Mouse (Mus musculus): ENCODE data around the gene Acot3. TPM values are rescaled to one million over a fixed set of nuclear protein-coding genes. Genes with fewer than 3 reads are reported as not detected.

Acot3 gene
- total RNA-seq, 2 experiments from 2014 or later = 3.0 to 3.8 TPM

DNA sequence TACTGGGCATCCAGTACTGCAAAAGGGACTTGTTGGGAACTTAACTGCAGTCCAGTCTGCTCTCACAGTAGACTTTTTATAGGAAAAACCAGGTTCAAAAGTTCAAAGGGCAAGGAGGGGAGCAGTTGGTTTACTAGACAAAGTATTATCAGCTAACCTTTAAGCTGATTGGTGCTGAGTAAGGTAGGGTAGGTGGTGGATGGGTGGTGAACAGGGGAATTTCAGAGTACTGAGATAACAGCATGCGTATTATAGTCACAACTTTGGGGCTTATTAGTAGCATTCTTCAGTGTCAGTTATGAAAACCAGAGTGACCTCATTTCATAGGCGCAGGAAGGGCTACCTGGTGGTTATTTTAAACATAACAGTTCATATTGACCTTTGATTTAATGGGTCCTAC lies 47.7 kb downstream of the Acot3 start:
- DNase-seq (ENCODE audit: low spot score in 2 of 2) = no peak

DNA sequence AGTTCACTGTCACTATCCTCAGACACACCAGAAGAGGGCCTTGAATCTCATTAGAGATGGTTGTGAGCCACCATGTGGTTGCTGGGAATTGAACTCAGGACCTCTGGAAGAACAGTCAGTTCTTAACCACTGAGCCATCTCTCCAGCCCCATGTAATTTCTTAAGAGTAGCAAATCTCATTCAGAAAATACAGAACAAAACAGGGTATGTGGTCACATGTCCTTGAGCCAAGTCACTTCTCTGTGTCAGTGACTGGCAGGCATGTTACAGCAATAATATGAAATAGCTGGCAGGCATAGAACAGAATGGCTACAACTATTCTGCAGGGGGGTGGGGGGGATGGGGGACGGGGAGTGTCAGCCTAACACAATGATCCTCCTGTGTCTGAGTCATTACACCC lies 48.1 kb downstream of the Acot3 start:
- no peak for DNase-seq (ENCODE audit: low spot score in 2 of 2)

DNA sequence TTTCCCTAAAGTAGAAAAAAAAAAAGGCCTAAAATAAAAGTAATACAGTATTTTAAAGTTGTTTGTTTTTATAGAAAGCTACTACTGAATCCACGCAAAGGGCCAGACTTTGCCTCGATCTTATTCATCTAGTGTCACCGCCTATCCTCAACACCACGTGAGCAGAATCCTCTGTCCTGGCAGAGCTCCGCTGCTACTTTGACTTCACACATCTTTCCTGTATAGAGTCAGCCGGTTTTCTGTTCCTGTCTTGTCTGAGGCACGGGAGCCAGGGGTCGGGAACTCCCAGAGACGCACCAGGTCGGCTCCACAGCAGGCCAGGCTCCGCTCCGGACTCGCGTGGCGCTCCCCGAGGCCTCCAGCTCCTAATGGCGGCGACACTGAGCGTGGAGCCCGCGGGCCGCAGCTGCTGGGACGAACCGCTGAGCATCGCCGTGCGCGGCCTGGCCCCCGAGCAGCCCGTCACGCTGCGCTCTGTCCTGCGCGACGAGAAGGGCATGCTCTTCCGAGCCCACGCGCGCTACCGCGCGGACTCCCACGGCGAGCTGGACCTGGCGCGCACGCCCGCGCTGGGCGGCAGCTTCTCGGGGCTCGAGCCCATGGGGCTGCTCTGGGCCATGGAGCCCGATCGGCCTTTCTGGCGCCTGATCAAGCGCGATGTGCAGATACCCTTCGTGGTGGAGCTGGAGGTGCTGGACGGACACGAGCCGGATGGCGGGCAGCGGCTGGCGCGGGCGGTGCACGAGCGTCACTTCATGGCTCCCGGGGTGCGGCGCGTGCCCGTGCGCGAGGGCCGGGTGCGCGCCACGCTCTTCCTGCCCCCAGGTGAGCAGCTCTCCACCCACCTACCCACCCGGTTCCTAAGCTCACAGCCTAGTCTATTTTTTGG lies 48.9 kb downstream of the Acot3 start, which contains the start of gene Acot6:
Acot6 (plus strand) TSS at position 51 of the 889 bp plus-strand sequence.
- peak; percentile 36 to 39 for DNase-seq (ENCODE audit: low spot score in 2 of 2)

DNA sequence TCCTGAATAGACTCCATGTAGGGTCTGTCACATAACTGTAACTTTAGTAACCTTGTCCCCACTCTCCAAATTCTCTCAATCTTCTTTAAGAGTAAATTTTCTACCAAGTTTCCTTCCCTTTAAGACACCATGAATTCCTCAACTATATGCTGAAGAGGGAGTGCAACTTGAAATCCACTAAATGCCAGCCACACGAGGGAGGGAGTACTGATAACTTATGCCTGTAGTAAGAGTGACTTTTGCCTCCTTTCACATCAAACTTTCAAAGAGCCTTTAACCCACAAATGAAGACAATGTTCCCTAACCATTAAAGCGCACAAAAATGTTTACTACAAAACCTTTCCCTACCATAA lies 49.5 kb downstream of the Acot3 start:
- no peak for DNase-seq (ENCODE audit: low spot score in 2 of 2)

DNA sequence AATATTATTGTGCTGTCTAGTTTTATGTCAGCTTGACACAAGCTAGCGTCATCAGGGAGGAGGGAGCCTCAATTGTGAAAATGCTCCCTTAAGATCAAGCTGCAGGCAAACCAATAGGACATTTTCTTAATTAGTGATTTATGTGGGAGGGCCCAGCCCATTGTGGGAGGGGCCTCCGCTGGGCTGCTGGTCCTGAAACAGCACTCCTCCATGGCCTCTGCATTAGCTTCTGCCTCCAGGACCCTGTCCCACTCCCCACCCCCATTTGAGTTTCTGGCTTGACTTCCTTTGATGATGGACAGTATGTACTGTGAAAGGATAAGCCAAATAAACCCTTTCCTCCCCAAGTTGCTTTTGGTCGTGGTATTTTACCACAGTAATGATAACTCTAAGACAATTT lies 55.1 kb downstream of the Acot3 start:
- no peak for DNase-seq (ENCODE audit: low spot score in 2 of 2)

DNA sequence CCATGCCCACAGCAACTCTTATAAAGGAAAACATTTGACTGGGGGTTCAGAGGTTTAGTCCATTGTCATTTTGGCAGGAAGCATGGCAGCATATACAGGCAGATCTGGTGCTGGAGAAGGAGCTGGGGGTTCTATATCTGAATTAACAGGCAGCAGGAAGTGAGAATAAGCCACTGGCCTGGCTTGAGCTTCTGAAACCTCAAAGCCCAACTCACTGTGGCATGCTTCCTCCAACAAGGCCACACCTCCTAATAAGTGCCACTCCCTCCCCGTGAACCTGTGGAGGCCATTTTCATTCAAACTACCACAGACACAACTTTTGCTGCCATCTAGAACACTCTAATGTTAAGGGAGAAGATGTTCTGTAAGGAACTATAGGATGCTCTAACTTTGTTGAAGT lies 55.7 kb downstream of the Acot3 start:
- no peak for DNase-seq (ENCODE audit: low spot score in 2 of 2)

DNA sequence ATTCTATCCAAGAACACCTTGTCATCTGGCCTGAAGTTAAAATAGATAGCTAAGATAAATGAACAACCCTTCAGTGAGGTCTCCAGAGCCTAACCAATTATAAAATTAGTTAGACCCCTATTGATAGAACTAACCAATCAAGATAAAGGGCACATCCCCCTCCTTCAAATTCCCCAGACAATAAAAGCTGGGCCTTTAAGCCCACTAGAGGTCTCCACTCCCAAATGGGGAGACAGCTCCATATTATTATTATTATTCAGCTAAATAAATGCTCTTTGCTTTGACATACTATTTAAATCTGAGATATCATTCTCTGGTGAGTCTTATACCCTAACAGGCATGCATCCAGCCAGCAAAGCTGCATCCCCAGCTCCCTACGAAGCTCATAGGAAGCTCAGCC lies 58.0 kb downstream of the Acot3 start:
- no peak for DNase-seq (ENCODE audit: low spot score in 2 of 2)

Other genes with a start within 250 kb of the Acot3 start
- 10 to 100 TPM; 69.9 to 76.2 TPM for gene Numb, start 130.2 kb upstream of the Acot3 start, total RNA-seq (2021)
- 10 to 100 TPM; 18.0 to 20.1 TPM for gene Riox1, start 101.5 kb upstream of the Acot3 start, total RNA-seq (2021)
- not detected for gene Heatr4, start 67.3 kb upstream of the Acot3 start, total RNA-seq (2021)
- 10 to 100 TPM in 1 of 2 experiments, 1 to 10 TPM in 1; 9.9 to 10.9 TPM for gene Acot2, start 64.3 kb upstream of the Acot3 start, total RNA-seq (2021)
- 10 to 100 TPM; 15.4 to 17.8 TPM for gene Acot1, start 42.7 kb upstream of the Acot3 start, total RNA-seq (2021)
- 1 to 10 TPM; 2.4 to 2.7 TPM for gene Acot4, start 13.8 kb upstream of the Acot3 start, total RNA-seq (2021)
- 1 to 10 TPM in 1 of 2 experiments, not detected in 1; 1.5 TPM for gene Gm49366, start 13.2 kb upstream of the Acot3 start, total RNA-seq (2021)
- 1 to 10 TPM; 5.7 to 6.6 TPM for gene Acot5, start 17.2 kb downstream of the Acot3 start, total RNA-seq (2021)
- gene Acot6, start 48.5 kb downstream of the Acot3 start, total RNA-seq (2021) = 1 to 10 TPM; 4.3 TPM
- gene Dnal1, start 62.2 kb downstream of the Acot3 start, total RNA-seq (2021) = 10 to 100 TPM; 90.2 to 94.7 TPM
- 1 to 10 TPM; 4.2 to 6.9 TPM for gene Pnma1, start 96.3 kb downstream of the Acot3 start, total RNA-seq (2021)
- 10 to 100 TPM; 18.2 to 19.8 TPM for gene Elmsan1, start 166.7 kb downstream of the Acot3 start, total RNA-seq (2021)
- 10 to 100 TPM; 34.1 to 43.7 TPM for gene Ptgr2, start 233.1 kb downstream of the Acot3 start, total RNA-seq (2021)

Data from left cerebral cortex, adult 18-20 months (tissue).